Mouse (Mus musculus) thymus, adult 2 months (tissue): Measurements from ENCODE around the gene Iqsec2.

Experiments
- CTCF ChIP-seq: fragments of 200-500 bp; IDR thresholded peaks from 2 replicates; pipeline ENCODE4 v1.5.1; 2012; ENCODE audit warnings: mild to moderate bottlenecking, control low read depth, low read length, moderate library complexity, borderline replicate concordance; ENCODE audit not compliant: control insufficient read depth, poor library complexity, insufficient read depth; ENCODE audit errors: extremely low read depth
- POLR2A ChIP-seq: fragments of 200-500 bp; IDR thresholded peaks from 2 replicates; pipeline ENCODE4 v1.6.1; 2012; ENCODE audit warnings: mild to moderate bottlenecking, low read length, control low read depth, moderate library complexity; ENCODE audit not compliant: control insufficient read depth, poor library complexity, insufficient read depth; ENCODE audit errors: extremely low read depth

GRCm38 (mm10) chrX:152201737-152202421, 57.8 kb downstream of the Iqsec2 start:
- no peak for TF ChIP-seq CTCF
- no peak for TF ChIP-seq POLR2A
